Mouse (Mus musculus): ENCODE measurements around the gene 2610021A01Rik. TPM values are rescaled to one million over a fixed set of nuclear protein-coding genes. Genes with fewer than 3 reads are reported as not detected.
"Not testable (repeated sequence)": the region's sequence is repeated elsewhere in the genome, so short reads cannot be mapped to it uniquely, and the experiment has no call there.

The 2610021A01Rik gene
- polyA plus RNA-seq, 1 experiment from 2014 or later, result 21.0 TPM

GRCm38 (mm10) chr7:41616241-41616640 lies 17.2 kb downstream of the 2610021A01Rik start:
- H3K9ac ChIP-seq (replicated peaks; ENCODE audit: low read depth, low read length); H3K27me3 ChIP-seq (replicated peaks; ENCODE audit: control insufficient read depth, insufficient read depth, low read length); H3K9me3 ChIP-seq (ENCODE audit: control insufficient read depth, low read length); H3K4me2 ChIP-seq (ENCODE audit: low read length); ATAC-seq; H3K4me1 ChIP-seq (replicated peaks; ENCODE audit: control insufficient read depth, insufficient read depth, low read length); H3K27ac ChIP-seq (ENCODE audit: low read length); H3K4me3 ChIP-seq (replicated peaks; ENCODE audit: low read length): not testable (repeated sequence)
- WGBS, result 98% methylated on average over 1 of the region's 1 CpGs
- peaks cover 11% of the 10 kb centered on the region for H3K36me3 ChIP-seq (ENCODE audit: control insufficient read depth, insufficient read depth)

- peak within 1 kb of the TSS; percentile 71 for H3K4me2 ChIP-seq (ENCODE audit: low read length)
- under 1% methylated on average over 27 of the region's 27 CpGs for WGBS
- H3K4me3 ChIP-seq (replicated peaks; ENCODE audit: low read length), result peak within 1 kb of the TSS; percentile 61
- peaks cover 19% of the 10 kb centered on the region for H3K36me3 ChIP-seq (ENCODE audit: control insufficient read depth, insufficient read depth)
- ATAC-seq, result peak; percentile 96
- H3K27me3 ChIP-seq (replicated peaks; ENCODE audit: control insufficient read depth, insufficient read depth, low read length), result no peaks in the 10 kb centered on the region
- H3K4me1 ChIP-seq (replicated peaks; ENCODE audit: control insufficient read depth, insufficient read depth, low read length), result peaks cover 7% of the 10 kb centered on the region
- peaks cover 10% of the 10 kb centered on the region for H3K9me3 ChIP-seq (ENCODE audit: control insufficient read depth, low read length)
- H3K9ac ChIP-seq (replicated peaks; ENCODE audit: low read depth, low read length), result peak within 1 kb of the TSS; percentile 76
- H3K27ac ChIP-seq (ENCODE audit: low read length), result peak within 1 kb of the TSS; percentile 96
These were observed 33.6 kb downstream of the 2610021A01Rik start, which contains the start of gene Zfp788 for GRCm38 (mm10) chr7:41632409-41633220. Gene Zfp788 (plus strand): TSS chr7:41633203.

GRCm38 (mm10) chr7:41633221-41633984 lies 34.4 kb downstream of the 2610021A01Rik start:
- H3K36me3 ChIP-seq (ENCODE audit: control insufficient read depth, insufficient read depth), result peaks cover 18% of the 10 kb centered on the region
- 1% methylated on average over 26 of the region's 26 CpGs for WGBS
- peak overlapping the region; percentile 76 for H3K9ac ChIP-seq (replicated peaks; ENCODE audit: low read depth, low read length)
- ATAC-seq, result peak; percentile 96
- H3K27ac ChIP-seq (ENCODE audit: low read length), result peak overlapping the region; percentile 96
- peak overlapping the region; percentile 71 for H3K4me2 ChIP-seq (ENCODE audit: low read length)
- H3K4me3 ChIP-seq (replicated peaks; ENCODE audit: low read length), result peak overlapping the region; percentile 61
- H3K9me3 ChIP-seq (ENCODE audit: control insufficient read depth, low read length), result peaks cover 11% of the 10 kb centered on the region
- peaks cover 7% of the 10 kb centered on the region for H3K4me1 ChIP-seq (replicated peaks; ENCODE audit: control insufficient read depth, insufficient read depth, low read length)
- H3K27me3 ChIP-seq (replicated peaks; ENCODE audit: control insufficient read depth, insufficient read depth, low read length), result no peaks in the 10 kb centered on the region

DNA sequence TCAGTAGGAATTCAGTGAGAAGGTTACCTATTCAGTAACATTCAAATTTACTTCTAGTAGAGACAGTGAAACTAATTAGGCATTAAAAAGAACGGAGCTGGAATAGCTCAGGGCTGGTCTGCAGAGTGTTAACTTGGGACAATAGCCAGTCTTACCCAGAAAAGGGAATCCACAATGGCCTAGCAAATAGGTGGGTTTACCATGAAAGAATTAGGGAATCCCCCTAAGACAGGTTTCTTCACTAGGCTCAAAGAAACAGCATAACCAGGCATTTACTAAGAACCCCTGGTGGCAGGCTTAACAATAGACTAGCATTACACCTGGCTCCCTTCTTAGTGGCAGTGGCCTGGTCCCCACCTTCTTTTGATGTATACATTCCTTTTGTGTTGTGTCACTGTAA lies 75.3 kb downstream of the 2610021A01Rik start:
- not testable (repeated sequence) for H3K9me3 ChIP-seq (ENCODE audit: control insufficient read depth, low read length)
- WGBS, result 63% methylated on average over 1 of the region's 1 CpGs

More for the DNA sequence above, 75.3 kb downstream of the 2610021A01Rik start:
- H3K9ac ChIP-seq (replicated peaks; ENCODE audit: low read depth, low read length); H3K36me3 ChIP-seq (ENCODE audit: control insufficient read depth, insufficient read depth); H3K4me2 ChIP-seq (ENCODE audit: low read length); H3K27ac ChIP-seq (ENCODE audit: low read length); H3K27me3 ChIP-seq (replicated peaks; ENCODE audit: control insufficient read depth, insufficient read depth, low read length); H3K4me1 ChIP-seq (replicated peaks; ENCODE audit: control insufficient read depth, insufficient read depth, low read length); ATAC-seq; H3K4me3 ChIP-seq (replicated peaks; ENCODE audit: low read length): not testable (repeated sequence)

Other genes with a start within 250 kb of the 2610021A01Rik start
- gene AI987944, start 205.9 kb upstream of the 2610021A01Rik start, polyA plus RNA-seq (2015; fragmentation: Nextera tagmentation; extraction: Ambion mirVana), result 8.8 and 10.2 TPM in 2 replicates
- gene Vmn2r57, start 150.5 kb upstream of the 2610021A01Rik start, polyA plus RNA-seq (2015; fragmentation: Nextera tagmentation; extraction: Ambion mirVana), result 0.29 and 0.48 TPM in 2 replicates
- 0.07 and 0.10 TPM in 2 replicates for gene Gm20449, start 99.8 kb upstream of the 2610021A01Rik start, polyA plus RNA-seq (2015; fragmentation: Nextera tagmentation; extraction: Ambion mirVana)
- gene AW146154, start 99.3 kb upstream of the 2610021A01Rik start, polyA plus RNA-seq (2015; fragmentation: Nextera tagmentation; extraction: Ambion mirVana), result 4.2 and 5.5 TPM in 2 replicates
- not detected in 2 replicates for gene Gm6871, start 25.6 kb upstream of the 2610021A01Rik start, polyA plus RNA-seq (2015; fragmentation: Nextera tagmentation; extraction: Ambion mirVana)
- 28.0 and 28.3 TPM in 2 replicates for gene Zfp788, start 34.0 kb downstream of the 2610021A01Rik start, polyA plus RNA-seq (2015; fragmentation: Nextera tagmentation; extraction: Ambion mirVana)

Measured in forebrain, embryonic 16.5 days (tissue).